23 mouse cellular contexts compared by ENCODE assay signal in the genomic region with DNA sequence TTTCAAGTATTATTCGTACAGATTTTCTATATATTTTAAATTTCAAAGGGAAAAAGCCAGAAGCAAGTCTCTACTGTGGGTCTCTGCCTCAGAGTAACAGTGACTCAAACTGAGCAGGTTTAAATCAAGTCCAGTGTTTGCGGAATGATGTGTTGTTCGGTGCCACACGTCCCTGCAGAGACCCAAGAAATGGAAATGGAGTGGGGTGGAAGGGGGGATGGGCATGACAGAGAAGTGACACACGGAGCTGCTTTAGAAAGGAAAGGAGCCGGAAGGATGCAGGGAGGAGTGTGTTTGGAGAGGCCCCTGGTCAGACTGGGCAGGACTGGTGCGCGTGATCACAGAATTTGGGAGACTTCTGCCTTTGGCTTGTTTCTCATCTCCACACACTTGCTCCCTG.
DNase-seq lines count a peak whose midpoint lies in the region; ATAC-seq and TF ChIP-seq lines count a peak whose summit lies in the region.
"Had no signal": no experiment of that assay in that cellular context is flagged by ENCODE, and none has a peak within 500 bp of the region (broad histone marks: within the 10 kb centered on the region; RNA-seq: fewer than 3 reads in every experiment).

No protein-coding gene starts in this region.

- no peak for TF ChIP-seq CTCF in small intestine, adult 2 months (IDR thresholded peaks at IDR 0.05; ENCODE audit: extremely low read depth, insufficient read length, insufficient replicate concordance, low read depth, low read length)

- H3K4me1 ChIP-seq in forebrain, embryonic 15.5 days = peaks cover 35% of the 10 kb centered on the region
- H3K4me1 ChIP-seq in forebrain, embryonic 12.5 days = peaks cover 32% of the 10 kb centered on the region
- peaks cover 52% of the 10 kb centered on the region for H3K4me1 ChIP-seq in midbrain, embryonic 10.5 days
- peaks cover 23% of the 10 kb centered on the region for H3K4me1 ChIP-seq in midbrain, embryonic 15.5 days
- H3K4me1 ChIP-seq in small intestine, adult 2 months (ENCODE audit: control insufficient read depth, insufficient read depth, insufficient read length, low read length) = peaks cover 25% of the 10 kb centered on the region; the same call in 1 of the 2 replicates
- H3K4me1 ChIP-seq in liver, embryonic 11.5 days (replicated peaks; ENCODE audit: control insufficient read depth, insufficient read depth, low read length) = peaks cover 7% of the 10 kb centered on the region

- 0 out of 2 replicates have a peak overlapping the region, but pooled peaks have one; percentile 35 for H3K27ac ChIP-seq in forebrain, embryonic 15.5 days (replicated peaks)
- H3K27ac ChIP-seq in forebrain, embryonic 12.5 days = no peak overlapping the region
- peak overlapping the region; percentile 76 for H3K27ac ChIP-seq in midbrain, embryonic 10.5 days (replicated peaks)
- H3K27ac ChIP-seq in midbrain, embryonic 15.5 days = no peak overlapping the region
- peak overlapping the region; percentile 57; the same call in 1 of the 2 replicates for H3K27ac ChIP-seq in small intestine, adult 2 months (ENCODE audit: insufficient read depth, low read depth, low read length)
- H3K27ac ChIP-seq in liver, embryonic 11.5 days (ENCODE audit: low read depth, low read length) = no peak overlapping the region
- H3K27ac ChIP-seq: embryonic facial prominence, embryonic 13.5 days; gastrocnemius, adult 2 months; heart, embryonic 10.5 days; hindbrain, embryonic 15.5 days had no signal

- H3K27me3 ChIP-seq in forebrain, embryonic 15.5 days = no peaks in the 10 kb centered on the region
- no peaks in the 10 kb centered on the region for H3K27me3 ChIP-seq in forebrain, embryonic 12.5 days
- no peaks in the 10 kb centered on the region for H3K27me3 ChIP-seq in midbrain, embryonic 10.5 days (ENCODE audit: low read depth, poor library complexity, severe bottlenecking)
- no peaks in the 10 kb centered on the region for H3K27me3 ChIP-seq in midbrain, embryonic 15.5 days (replicated peaks)
- H3K27me3 ChIP-seq in small intestine, adult 2 months (ENCODE audit: control insufficient read depth, insufficient read depth, low read length) = no peaks in the 10 kb centered on the region
- no peaks in the 10 kb centered on the region for H3K27me3 ChIP-seq in liver, embryonic 11.5 days (replicated peaks; ENCODE audit: control insufficient read depth, insufficient read depth, low read length)
- H3K27me3 ChIP-seq: embryonic facial prominence, embryonic 13.5 days; hindbrain, embryonic 15.5 days had no signal

- TF ChIP-seq POLR2A in small intestine, adult 2 months (IDR thresholded peaks at IDR 0.05; ENCODE audit: low read depth, low read length) = no peak

- no peak for DNase-seq in midbrain, embryonic 10.5 days (ENCODE audit: low spot score)
- DNase-seq in liver, embryonic 11.5 days (ENCODE audit: low spot score) = no peak
- DNase-seq: adrenal gland, adult 2 months; adrenal gland, postnatal 25 days; cerebellum, adult 11 months; cerebellum, adult 8-10 months; cerebellum, postnatal 14 days; embryo, embryonic 11 days; gastrocnemius, adult 2 months; gastrocnemius, postnatal 25 days; heart, adult 18-20 months; heart, postnatal 10 days; heart, postnatal 4 days had no signal

- no peak overlapping the region for H3K4me2 ChIP-seq in forebrain, embryonic 15.5 days (replicated peaks)
- H3K4me2 ChIP-seq in forebrain, embryonic 12.5 days = no peak overlapping the region
- H3K4me2 ChIP-seq in midbrain, embryonic 15.5 days = no peak overlapping the region
- H3K4me2 ChIP-seq in liver, embryonic 11.5 days = no peak overlapping the region
- H3K4me2 ChIP-seq: embryonic facial prominence, embryonic 13.5 days; hindbrain, embryonic 15.5 days had no signal

- no peak overlapping the region for H3K4me3 ChIP-seq in forebrain, embryonic 15.5 days
- H3K4me3 ChIP-seq in forebrain, embryonic 12.5 days (replicated peaks) = no peak overlapping the region
- no peak overlapping the region for H3K4me3 ChIP-seq in midbrain, embryonic 10.5 days
- no peak overlapping the region for H3K4me3 ChIP-seq in midbrain, embryonic 15.5 days
- no peak overlapping the region for H3K4me3 ChIP-seq in small intestine, adult 2 months (ENCODE audit: low read depth, low read length)
- no peak overlapping the region for H3K4me3 ChIP-seq in liver, embryonic 11.5 days (ENCODE audit: low read depth, low read length)
- H3K4me3 ChIP-seq: embryonic facial prominence, embryonic 13.5 days; gastrocnemius, adult 2 months; heart, embryonic 10.5 days; hindbrain, embryonic 15.5 days had no signal

- no peak for ATAC-seq in forebrain, embryonic 15.5 days (replicated peaks)
- ATAC-seq in forebrain, embryonic 12.5 days (ENCODE audit: low FRiP score) = no peak
- no peak for ATAC-seq in midbrain, embryonic 15.5 days (replicated peaks)
- no peak for ATAC-seq in liver, embryonic 11.5 days (replicated peaks; ENCODE audit: low FRiP score)
- ATAC-seq in granulocyte monocyte progenitor cell, adult 5-6 weeks (replicated peaks; ENCODE audit: poor library complexity, severe bottlenecking) = no peak
- ATAC-seq: inflammation-experienced regulatory T-cells, adult 6 months; intestine, postnatal 0 days had no signal

- 58% methylated on average over 8 of the region's 8 CpGs for WGBS in forebrain, embryonic 15.5 days
- WGBS in forebrain, embryonic 12.5 days = 61% methylated on average over 8 of the region's 8 CpGs
- 69% methylated on average over 8 of the region's 8 CpGs for WGBS in midbrain, embryonic 10.5 days
- WGBS in midbrain, embryonic 15.5 days = 52% methylated on average over 8 of the region's 8 CpGs
- WGBS in small intestine, adult 2 months = 74% methylated on average over 8 of the region's 8 CpGs
- WGBS in liver, embryonic 11.5 days = 58% methylated on average over 8 of the region's 8 CpGs

- no peaks in the 10 kb centered on the region for H3K36me3 ChIP-seq in forebrain, embryonic 15.5 days
- H3K36me3 ChIP-seq in forebrain, embryonic 12.5 days (replicated peaks) = no peaks in the 10 kb centered on the region
- H3K36me3 ChIP-seq in midbrain, embryonic 10.5 days = no peaks in the 10 kb centered on the region
- H3K36me3 ChIP-seq in midbrain, embryonic 15.5 days (replicated peaks) = no peaks in the 10 kb centered on the region
- no peaks in the 10 kb centered on the region for H3K36me3 ChIP-seq in small intestine, adult 2 months (ENCODE audit: control insufficient read depth, insufficient read depth, low read length)
- H3K36me3 ChIP-seq in liver, embryonic 11.5 days (ENCODE audit: control insufficient read depth, insufficient read depth, low read length) = no peaks in the 10 kb centered on the region
- H3K36me3 ChIP-seq: embryonic facial prominence, embryonic 13.5 days; heart, embryonic 10.5 days; hindbrain, embryonic 15.5 days had no signal

- no peaks in the 10 kb centered on the region for H3K9me3 ChIP-seq in forebrain, embryonic 15.5 days
- no peaks in the 10 kb centered on the region for H3K9me3 ChIP-seq in forebrain, embryonic 12.5 days
- H3K9me3 ChIP-seq in midbrain, embryonic 10.5 days (replicated peaks) = no peaks in the 10 kb centered on the region
- no peaks in the 10 kb centered on the region for H3K9me3 ChIP-seq in midbrain, embryonic 15.5 days
- no peaks in the 10 kb centered on the region for H3K9me3 ChIP-seq in liver, embryonic 11.5 days (ENCODE audit: control insufficient read depth, low read length)
- H3K9me3 ChIP-seq: embryonic facial prominence, embryonic 13.5 days; heart, embryonic 10.5 days; hindbrain, embryonic 15.5 days had no signal

- no peak overlapping the region for H3K9ac ChIP-seq in forebrain, embryonic 15.5 days (replicated peaks)
- H3K9ac ChIP-seq in forebrain, embryonic 12.5 days = no peak overlapping the region
- H3K9ac ChIP-seq in midbrain, embryonic 15.5 days = no peak overlapping the region
- no peak overlapping the region for H3K9ac ChIP-seq in liver, embryonic 11.5 days (ENCODE audit: low read depth, low read length)
- H3K9ac ChIP-seq: embryonic facial prominence, embryonic 13.5 days; hindbrain, embryonic 15.5 days had no signal

Comparison
In these comparisons a context has a peak if more than half of its experiments do, and no peak if none do; other contexts are left out.
1. H3K27ac ChIP-seq: peak in forebrain, embryonic 15.5 days (single experiment), midbrain, embryonic 10.5 days (single experiment) and small intestine, adult 2 months (single experiment); none in forebrain, embryonic 12.5 days (single experiment), midbrain, embryonic 15.5 days (single experiment) and liver, embryonic 11.5 days (single experiment).